Mouse (Mus musculus): Measurements from ENCODE around the gene Adamtsl5.
A peak's percentile ranks its signal among the peaks of the same experiment; 100 is the strongest.

Gene Adamtsl5

DNA sequence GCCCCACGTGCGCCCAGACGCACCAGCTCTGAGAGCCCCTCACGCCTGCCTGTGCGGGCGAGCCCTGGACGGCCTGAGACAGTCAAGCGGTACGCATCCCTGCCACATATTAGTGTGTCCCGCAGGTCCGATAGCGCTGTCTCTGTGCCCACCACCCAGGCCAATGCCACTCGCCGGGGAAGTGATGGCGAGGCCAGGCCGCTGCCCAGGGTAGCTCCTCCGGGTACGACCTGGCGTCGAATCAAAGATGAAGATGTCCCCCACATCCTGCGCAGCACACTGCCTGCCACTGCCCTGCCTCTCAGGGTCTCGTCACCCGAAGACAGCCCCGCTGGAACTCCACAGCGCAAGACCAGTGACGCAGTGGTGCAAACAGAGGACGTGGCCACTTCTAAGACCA, 32.9 kb downstream of the Adamtsl5 start:
- no peak for DNase-seq

DNA sequence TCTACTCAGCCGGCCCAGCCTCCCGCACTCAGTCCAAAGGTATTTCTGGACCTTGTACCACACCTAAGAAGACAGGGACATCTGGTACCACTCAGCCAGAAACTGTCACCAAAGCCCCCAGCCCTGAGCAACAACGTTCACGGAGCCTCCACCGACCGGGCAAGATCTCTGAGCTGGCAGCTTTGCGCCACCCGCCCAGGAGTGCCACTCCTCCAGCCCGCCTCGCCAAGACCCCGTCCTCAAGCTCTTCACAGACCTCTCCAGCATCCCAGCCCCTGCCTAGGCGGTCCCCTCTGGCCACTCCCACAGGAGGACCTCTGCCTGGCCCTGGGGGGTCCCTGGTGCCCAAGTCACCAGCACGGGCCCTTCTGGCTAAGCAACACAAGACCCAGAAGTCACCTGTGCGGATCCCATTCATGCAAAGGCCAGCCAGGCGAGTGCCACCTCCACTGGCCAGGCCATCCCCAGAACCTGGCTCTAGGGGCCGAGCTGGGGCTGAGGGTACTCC, 33.7 kb downstream of the Adamtsl5 start:
- DNase-seq: no peak

DNA sequence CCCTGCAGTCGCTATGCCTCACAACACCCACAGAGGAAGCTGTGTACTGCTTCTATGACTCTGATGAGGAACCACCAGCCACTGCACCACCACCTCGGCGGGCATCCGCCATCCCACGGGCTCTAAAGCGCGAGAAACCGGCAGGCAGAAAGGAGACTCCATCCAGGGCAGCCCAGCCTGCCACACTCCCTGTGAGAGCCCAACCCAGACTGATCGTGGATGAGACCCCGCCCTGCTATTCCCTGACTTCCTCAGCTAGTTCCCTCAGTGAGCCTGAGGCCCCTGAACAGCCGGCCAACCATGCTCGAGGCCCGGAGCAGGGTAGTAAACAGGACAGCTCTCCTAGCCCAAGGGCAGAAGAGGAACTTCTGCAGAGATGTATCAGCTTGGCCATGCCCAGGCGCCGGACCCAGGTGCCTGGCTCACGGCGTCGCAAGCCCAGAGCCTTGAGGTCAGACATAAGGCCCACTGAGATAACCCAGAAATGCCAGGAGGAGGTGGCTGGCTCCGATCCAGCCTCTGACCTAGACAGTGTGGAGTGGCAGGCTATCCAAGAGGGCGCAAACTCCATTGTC, 34.5 kb downstream of the Adamtsl5 start:
- peak; percentile 69 to 71 for DNase-seq

DNA sequence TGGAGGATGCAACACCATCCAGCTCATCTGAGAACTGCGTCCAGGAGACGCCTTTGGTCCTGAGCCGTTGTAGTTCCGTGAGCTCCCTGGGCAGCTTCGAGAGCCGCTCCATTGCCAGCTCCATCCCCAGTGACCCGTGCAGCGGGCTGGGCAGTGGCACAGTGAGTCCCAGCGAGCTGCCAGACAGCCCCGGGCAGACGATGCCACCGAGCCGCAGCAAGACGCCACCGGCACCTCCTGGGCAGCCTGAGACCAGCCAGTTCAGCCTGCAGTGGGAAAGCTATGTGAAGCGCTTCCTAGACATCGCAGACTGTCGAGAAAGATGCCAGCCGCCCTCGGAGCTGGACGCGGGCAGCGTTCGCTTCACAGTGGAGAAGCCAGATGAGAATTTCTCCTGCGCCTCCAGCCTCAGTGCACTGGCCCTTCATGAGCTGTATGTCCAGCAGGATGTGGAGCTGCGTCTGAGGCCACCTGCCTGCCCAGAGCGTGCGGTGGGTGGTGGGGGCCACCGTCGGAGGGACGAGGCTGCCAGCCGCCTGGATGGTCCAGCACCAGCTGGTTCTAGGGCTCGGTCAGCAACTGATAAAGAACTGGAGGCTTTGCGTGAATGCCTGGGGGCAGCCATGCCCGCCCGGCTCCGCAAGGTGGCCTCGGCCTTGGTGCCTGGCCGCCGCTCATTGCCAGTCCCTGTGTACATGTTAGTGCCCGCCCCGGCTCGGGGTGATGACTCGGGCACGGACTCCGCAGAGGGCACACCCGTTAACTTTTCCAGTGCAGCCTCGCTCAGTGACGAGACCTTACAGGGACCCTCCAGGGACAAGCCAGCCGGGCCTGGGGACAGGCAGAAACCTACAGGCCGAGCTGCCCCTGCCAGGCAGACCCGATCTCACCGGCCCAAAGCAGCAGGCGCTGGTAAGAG, 35.4 kb downstream of the Adamtsl5 start:
- DNase-seq: peak; percentile 48 to 59

DNA sequence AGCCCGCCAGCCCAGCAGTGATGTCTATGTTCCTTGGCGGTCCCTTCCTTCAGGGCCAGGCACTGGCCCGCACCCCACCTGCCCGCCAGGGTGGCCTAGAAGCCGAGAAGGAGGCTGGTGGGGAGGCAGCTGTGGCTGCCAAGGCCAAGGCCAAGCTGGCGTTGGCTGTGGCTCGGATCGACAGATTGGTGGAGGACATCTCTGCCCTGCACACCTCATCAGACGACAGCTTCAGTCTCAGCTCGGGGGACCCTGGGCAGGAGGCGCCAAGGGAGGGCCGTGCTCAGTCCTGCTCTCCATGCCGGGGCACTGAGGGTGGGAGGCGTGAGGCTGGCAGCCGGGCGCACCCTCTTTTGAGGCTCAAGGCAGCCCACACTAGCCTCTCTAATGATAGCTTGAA, 36.7 kb downstream of the Adamtsl5 start:
- DNase-seq: peak in 1 of 2 experiments; percentile 49

DNA sequence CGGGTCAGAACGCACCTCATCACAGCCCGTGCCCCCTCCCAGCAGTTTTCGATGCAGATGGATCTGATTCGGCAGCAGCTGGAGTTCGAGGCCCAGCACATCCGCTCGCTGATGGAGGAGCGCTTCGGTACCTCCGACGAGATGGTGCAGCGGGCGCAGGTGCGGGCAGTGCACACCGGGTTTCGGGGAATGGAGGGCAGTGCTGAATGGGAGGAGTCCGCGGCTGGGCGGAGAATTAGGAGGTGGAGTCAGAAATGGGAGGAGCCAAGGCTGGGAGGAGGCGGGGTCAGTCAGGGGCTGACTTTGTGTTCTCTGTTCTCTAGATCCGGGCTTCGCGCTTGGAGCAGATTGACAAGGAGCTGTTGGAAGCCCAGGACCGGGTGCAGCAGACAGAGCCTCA, 43.4 kb downstream of the Adamtsl5 start:
- no peak for DNase-seq

DNA sequence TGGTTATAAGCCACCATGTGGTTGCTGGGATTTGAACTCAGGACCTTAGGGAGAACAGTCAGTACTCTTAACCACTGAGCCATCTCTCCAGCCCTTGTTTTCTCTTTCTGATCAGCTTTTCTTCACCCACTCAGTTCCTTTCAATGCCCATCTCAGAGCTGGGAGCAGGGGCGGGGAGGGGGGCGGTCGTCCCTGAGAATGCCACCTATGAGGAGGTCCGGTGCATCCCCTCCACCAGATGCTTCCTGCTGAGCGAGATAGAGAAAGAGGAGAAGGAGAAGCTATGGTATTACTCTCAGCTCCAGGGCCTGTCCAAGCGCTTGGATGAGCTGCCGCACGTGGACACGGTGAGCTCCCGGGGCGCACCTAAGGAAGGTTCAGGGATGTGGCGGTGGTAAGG, 43.8 kb downstream of the Adamtsl5 start:
- DNase-seq: no peak

DNA sequence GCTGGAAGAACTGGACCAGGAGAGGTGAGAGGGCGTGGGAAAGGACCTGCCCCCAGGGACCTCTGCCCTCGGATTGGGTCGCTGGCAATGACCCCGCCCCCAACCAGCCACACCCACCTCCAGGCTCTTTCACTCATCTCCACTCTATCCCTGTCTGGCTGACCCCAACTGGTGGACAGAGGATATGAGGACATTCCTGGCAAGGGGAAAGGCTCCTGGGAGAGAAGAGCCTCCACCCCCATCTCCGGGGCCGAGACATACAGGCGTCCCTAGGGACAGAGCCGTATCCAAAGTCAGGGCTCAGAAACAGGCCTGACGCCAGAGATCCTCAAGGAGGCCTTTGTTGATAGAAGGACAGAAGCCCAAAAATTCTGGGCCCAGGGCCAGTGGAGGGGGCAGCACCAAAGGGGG, 45.7 kb downstream of the Adamtsl5 start:
- DNase-seq: peak in 1 of 2 experiments; percentile 55

DNA sequence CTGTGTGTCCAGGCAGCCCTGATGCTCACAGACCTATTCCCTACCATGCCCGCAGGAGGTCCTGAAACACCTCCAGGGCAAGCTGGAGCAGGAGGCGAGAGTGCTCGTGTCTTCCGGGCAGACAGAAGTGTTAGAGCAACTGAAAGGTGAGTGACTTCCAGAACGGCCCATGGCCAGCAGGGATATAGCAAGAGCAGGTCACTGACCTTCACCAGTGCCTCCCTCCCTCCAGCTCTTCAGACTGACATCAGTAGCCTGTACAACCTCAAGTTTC, 46.2 kb downstream of the Adamtsl5 start:
- no peak for DNase-seq

DNA sequence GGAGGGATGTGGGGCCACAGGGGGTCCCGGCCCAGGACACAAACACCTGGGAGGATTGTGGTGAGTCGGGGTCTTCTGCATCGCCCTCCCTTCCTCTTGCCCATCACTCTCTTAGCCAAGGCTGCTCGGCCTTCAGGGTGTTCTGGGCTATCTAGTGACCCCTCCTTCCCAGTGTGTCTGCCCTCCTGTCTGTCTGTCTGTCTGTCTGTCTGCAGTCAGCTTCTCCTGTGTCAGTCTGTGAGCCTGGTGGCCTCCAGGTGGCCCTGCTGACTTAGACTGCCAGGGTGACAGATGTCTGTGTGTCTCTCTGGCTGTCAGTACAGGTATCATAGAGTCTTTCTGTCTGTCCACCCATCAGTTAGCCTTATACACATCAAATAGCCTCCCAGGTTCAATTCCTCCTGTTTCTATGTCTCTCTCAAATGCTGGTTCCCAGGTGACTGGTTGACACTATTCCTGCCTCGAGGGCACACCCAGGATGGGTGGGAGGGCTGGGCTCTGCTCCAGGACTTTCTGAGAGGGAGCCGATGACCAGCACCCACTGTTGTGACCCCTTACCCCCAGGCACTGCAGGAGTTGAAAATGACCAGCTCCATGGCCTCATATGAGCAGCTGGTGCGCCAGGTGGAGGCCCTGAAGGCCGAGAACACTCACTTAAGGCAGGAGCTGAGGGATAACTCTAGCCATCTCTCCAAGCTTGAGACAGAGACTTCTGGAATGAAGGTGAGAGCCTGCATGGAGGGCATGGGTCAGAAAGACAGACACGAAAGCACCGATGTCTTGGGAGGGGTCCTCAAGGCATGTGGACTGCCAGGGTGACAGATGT, 46.7 kb downstream of the Adamtsl5 start:
- no peak for DNase-seq

DNA sequence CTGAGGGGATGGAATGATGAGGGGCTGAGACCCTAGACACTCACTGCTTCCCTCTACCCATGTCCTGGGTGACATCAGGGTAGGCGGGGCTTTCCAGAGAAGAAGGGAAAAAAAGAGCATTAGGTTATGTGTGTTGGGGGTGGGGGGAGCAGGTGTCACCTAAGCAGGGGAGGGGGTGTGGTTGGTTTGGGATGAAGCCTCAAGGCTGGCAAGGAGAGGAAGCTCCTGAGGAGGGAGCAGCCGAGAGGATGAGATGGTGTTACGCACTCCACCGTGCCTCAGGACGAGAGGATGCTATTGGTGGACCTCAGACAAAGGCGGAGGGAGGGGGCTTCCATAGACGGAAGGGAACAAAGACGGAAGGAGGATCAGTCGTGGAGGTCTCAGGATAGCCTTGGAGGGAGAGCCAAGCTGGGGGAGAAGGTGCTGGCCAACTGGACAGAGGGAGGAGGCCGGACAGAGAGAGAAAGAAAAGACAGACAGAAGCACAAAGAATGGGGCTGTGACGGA, 47.5 kb downstream of the Adamtsl5 start:
- DNase-seq: no peak

DNA sequence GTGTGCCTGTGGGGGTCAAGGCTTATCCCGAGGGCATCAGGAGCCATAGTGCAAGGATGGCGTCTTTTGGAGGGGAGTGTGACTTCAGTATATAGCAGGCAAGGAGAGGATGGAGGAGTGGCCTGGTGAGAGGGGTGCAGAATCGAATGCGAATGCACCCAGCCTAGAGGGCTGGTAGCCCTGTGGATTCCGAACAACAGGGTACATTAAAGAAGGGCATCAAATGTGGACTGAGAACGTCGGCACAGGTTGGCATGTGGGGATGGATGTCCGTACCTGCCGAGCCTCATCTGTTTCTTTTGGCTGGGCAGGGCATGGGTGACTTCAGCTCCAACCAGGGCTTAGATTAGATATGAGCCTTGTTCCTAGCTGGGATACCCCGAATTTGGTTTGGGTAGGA, 48.4 kb downstream of the Adamtsl5 start:
- DNase-seq: no peak

DNA sequence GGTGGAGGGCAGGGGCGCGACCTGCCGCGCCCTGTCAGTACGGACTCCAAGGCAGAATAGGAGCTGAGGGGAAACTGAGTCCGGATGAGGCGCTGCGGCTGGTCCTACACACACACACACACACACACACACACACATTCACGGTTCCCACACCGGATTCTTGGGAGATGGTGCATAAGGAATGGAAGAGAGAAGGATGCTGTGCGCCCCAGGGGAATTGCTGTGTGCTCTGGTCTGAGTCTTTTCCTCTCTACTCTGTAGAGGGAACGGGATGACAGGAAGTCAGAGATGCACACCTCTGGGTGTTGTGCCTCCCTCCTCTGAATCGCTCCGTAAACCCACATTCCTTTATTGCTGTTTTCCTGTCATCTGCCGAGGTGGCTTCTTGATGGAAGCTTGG, 48.9 kb downstream of the Adamtsl5 start:
- DNase-seq: no peak

DNA sequence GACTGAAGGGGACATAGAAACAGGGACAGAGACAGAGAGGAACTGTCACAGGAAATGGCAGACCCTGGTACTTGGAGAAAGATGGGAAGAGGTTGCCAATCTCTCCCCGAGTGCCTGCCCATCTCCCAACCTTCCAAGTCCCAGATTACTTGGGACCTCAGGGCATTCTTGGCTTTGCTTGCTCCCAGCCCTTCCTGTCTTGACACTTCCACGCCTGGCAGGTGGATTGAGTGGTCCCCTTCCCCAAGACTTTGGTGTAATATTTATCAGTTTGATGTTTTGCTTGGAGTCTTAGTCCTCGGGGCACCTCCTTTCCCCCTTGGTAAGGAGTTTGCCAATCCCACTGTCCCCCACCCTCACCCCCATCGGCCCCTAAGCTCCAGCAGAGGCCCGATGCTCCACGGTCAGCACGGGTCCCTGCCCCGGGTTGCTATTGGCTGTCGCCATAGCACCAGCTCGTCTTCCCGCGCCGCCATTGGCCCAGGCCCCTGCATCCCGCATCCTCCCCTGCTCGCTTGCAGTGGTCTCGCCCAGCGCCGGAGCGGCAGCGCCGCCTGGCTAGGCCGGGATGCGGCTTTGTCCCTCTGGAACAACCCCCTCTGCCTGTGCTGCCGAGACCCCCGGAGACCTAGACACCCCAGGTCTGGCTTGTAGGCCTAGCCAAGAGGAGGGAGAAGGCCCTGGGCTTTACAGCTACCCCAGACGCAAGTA, 49.5 kb downstream of the Adamtsl5 start:
- DNase-seq: peak; percentile 93 to 96

DNA sequence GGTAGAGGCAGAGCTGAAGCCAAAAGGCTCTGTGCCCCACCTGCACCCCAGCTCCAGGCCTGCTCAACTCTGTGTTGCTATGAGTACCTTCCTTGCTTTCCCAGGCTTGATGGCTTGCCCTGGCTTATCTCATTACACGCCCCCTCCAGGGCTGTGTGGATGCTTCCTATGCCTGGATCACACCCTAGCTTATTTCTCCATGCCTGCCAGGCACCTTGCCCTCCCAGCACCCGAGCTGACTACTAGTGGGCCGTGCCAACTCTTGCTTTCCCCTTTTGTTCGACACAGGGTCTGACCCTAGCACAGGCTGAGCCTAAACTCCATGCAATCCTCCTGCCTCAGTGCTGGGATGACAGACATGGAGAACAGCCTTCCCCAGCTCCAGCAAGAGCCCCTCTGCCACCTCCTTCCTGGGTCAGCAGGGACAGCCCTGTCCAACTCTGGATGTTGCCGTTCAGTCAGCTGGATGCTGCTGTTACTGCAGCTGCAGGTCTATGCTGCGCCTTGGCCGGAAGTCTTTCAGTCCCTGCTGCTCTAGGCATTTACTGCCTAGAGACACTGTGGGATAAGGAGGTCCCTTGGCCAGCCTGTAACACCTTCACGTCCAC, 50.6 kb downstream of the Adamtsl5 start:
- peak in 1 of 2 experiments; percentile 30 for DNase-seq

DNA sequence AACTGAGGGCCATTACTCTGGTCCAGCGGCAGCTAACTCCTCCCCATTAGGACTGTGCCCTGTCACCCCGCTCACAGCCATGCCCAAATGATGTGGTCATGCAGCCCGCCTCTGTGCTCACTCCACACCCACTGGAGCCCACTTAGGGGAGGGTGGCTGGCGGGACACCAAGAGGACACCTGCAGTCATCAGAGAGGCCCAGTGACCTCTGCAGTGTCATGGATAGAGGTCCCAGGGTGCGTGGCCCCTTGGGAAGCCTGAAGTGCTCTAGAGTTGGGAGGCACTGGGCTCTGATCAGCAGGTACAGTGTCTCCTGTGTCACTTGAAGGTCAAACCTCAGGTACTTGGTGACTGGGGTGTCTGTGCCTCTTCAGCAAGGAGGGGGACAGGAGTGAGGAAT, 51.4 kb downstream of the Adamtsl5 start:
- DNase-seq: peak in 1 of 2 experiments; percentile 23

DNA sequence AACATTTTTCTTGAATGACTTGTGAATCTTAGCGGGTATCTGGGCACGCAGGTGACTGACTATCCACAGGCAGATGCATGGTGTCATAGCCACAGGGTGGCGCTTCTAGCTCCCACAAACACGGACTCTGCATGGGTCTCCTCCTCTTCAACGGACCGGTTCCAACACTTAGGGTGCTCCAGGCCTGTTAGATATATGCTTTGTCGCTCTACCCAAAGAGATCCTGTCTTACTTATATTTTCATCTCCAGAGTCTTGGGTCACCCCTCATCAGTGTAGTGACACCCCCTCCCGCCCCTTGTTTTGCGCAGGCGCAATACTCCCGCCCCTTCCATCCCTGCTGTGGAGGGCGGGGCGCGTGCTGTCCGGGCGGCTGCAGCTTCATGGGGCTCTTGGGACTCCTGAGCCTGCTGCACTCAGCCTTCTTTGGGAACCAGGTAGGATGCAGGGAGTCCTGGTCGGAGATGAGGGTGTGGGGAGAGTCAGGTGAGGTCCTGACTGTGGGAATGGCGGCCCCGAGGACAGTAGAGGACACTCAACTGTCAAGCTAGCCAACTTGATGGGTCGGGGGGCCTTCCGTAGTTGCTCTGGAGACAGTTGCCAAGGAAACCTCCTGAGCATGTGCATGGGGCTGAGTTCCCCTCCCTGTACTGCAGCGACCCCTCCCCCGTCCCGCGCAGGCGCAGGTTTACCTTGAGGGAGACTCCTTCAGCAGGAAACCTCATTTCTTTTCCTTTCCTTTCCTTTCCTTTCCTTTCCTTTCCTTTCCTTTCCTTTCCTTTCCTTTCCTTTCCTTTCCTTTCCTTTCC, 52.4 kb downstream of the Adamtsl5 start, which contains the start of gene Apc2:
Gene Apc2 (plus strand): TSS at position 360 of the 808 bp plus-strand sequence.
- DNase-seq: peak; percentile 80 to 84

DNA sequence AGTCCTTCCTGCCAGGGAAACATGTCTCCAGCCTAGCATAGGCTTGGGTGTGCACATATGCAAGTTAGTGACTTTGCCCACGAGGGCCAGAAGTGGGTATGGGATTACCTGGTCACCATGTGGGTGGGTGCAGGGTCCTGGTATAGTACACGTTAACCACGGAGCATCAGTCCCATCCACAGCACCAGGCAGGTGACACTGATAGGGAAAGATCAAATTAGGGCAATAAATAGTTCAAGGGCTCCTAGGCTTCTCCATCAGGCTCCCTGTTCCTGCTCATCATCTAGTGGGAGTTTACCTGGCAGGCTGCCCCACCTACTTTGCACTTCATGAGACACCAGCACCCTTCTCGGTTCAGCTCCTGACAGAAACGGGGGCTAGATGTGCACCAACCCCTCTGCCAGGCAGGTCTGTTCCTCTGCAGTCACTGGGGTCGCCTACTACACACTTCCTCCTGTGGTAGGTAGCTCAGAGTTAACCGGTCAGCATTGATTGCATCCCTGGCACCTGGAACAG, 53.4 kb downstream of the Adamtsl5 start:
- no peak for DNase-seq

DNA sequence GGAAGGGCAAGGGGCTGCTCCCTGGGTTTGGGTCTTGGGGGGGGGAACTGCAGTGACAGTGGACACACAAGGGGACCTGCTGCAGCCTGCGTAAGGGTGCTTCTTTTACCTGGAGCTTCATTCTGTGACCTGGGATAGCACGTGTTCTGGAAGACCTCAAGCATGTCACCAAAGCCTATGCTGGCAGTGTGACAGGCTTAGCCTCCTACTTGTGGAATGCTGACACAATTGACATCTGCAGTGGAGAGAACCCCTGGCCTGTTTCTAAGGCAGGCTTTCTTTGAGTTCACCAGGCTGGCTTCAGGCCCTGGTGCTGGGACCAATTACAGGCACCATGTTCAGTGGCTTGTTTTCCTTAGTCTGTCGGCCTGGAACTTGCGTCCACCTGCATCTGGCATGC, 53.9 kb downstream of the Adamtsl5 start:
- DNase-seq: no peak

DNA sequence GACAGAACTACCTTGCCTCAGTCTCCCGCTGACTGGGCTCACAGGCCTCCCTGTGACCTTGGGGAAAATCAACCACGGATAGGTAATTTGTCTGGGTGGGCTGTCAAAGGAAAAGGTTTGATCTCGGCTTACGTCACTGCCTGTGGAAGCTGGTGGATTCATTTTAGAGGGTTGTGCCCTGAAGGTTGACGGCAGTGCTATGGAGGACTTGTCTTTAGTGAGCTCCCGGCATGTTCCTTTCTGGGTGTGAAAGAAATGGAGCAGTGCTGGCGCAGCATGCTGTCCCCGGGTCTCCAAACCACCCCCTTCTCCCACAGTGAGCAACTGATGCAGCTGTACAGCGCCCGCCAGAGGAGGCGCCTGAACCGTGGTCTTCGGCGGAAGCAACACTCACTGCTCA, 54.9 kb downstream of the Adamtsl5 start:
- no peak for DNase-seq
